Mouse (Mus musculus) intestine, postnatal 0 days (tissue): Measurements from ENCODE around the gene Kat6b. TPM values are rescaled to one million over a fixed set of nuclear protein-coding genes. Genes with fewer than 3 reads are reported as not detected.
A peak's percentile ranks its signal among the peaks of the same experiment; 100 is the strongest.

Experiments
- ATAC-seq: fragments of 200-750 bp; cut with Nextera tagmentation; 2 replicates; pipeline ENCODE4 v1.8.0; 2017; ENCODE audit warnings: mild to moderate bottlenecking, moderate TSS enrichment, moderate library complexity
- H3K27ac ChIP-seq: fragments of 300-500 bp; sonication (generic); 2 replicates; pipeline ENCODE4 v1.5.1; 2014; ENCODE audit warnings: mild to moderate bottlenecking, low read depth, low read length, moderate library complexity
- H3K27me3 ChIP-seq: fragments of 300-500 bp; sonication (generic); replicated peaks from 2 replicates; pipeline ENCODE4 v1.6.1; 2014; ENCODE audit warnings: low read length, mixed read lengths; ENCODE audit not compliant: control insufficient read depth, insufficient read depth
- H3K36me3 ChIP-seq: fragments of 300-500 bp; sonication (generic); 2 replicates; pipeline ENCODE4 v1.6.1; 2014; ENCODE audit warnings: mild to moderate bottlenecking, moderate library complexity; ENCODE audit not compliant: control insufficient read depth, insufficient read depth
- H3K4me1 ChIP-seq: fragments of 300-500 bp; sonication (generic); replicated peaks from 2 replicates; pipeline ENCODE4 v1.6.1; 2014; ENCODE audit warnings: antibody characterized with exemption, low read length, mixed read lengths; ENCODE audit not compliant: control insufficient read depth, insufficient read depth
- H3K4me2 ChIP-seq: fragments of 300-500 bp; sonication (generic); replicated peaks from 2 replicates; pipeline ENCODE4 v1.6.1; 2014; ENCODE audit warnings: low read depth, mild to moderate bottlenecking, moderate library complexity
- H3K4me3 ChIP-seq: fragments of 300-500 bp; sonication (generic); 2 replicates; pipeline ENCODE4 v1.5.1; 2014; ENCODE audit warnings: low read depth, low read length
- H3K9ac ChIP-seq: fragments of 300-500 bp; sonication (generic); 2 replicates; pipeline ENCODE4 v1.6.1; 2014; ENCODE audit warnings: mild to moderate bottlenecking, low read depth, low read length
- H3K9me3 ChIP-seq: fragments of 300-500 bp; sonication (generic); 2 replicates; pipeline ENCODE4 v1.6.1; 2016; ENCODE audit warnings: mixed run types; ENCODE audit not compliant: control insufficient read depth
- CTCF ChIP-seq: sonication (generic); IDR thresholded peaks from 2 replicates; pipeline ENCODE4 v1.5.1; 2016; ENCODE audit warnings: low read depth, mild to moderate bottlenecking, control low read depth, antibody characterized with exemption, moderate library complexity
- WGBS: fragments of 180-500 bp; shearing (Covaris S2); extraction: QIAGEN DNeasy Blood & Tissue Kit; methylation state at CpG from one replicate; pipeline ENCODE4 v1.1.7; 2014; 5-methylcytosine and 5-hydroxymethylcytosine counted together
- polyA plus RNA-seq: library from polyadenylated mRNA; unstranded; fragments of >200 nt; fragmentation: Nextera tagmentation; extraction: Ambion mirVana; gene quantifications from 2 replicates; pipeline ENCODE4 v1.2.1, GENCODE M21; 2015

Gene Kat6b
- polyA plus RNA-seq, 1 experiment from 2014 or later: 4.8 TPM

DNA sequence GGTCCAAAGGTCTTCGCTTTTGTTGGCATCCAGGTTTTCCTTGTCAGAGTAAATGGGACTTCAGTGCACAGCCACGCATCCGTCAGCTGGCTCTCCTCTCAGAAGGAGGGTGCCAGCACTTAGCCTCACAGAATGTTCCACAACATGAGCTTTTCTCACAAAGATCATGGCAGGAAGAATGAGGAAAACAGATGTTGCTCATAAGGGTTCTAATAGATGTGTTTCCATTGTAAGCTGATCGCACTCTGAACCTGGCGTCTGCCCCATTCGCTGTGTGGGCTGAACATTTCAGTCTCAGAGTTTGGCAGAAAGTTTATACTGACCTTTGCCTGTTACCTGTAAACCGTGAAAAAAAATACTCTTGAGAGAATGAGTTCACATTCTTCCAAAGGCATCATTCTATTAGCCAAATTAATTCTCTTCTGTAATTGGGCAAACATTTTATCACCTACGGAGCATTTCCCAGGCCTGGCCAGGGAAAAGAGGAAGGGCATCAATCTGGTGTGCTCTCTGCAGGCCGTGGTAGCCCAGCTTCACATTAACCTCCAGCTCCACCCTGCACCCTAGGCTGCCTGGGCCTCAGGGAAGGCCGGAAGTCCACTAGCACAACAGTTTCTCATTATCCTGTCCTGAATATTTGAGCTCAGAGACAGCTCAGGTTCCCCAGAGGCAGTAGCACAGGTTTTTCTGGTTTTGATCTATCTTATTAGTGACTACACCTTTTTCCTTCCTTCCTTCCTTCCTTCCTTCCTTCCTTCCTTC lies 39.3 kb upstream of the Kat6b start:
- Histone ChIP-seq H3K9ac (no peak overlapping the region), H3K4me3 (no peak overlapping the region), H3K4me1 (0 out of 2 replicates have a peak, but pooled peaks cover 4% of the 10 kb centered on the region), H3K9me3 (no peaks in the 10 kb centered on the region), H3K27ac (no peak overlapping the region), H3K4me2 (no peak overlapping the region), H3K27me3 (no peaks in the 10 kb centered on the region), H3K36me3 (no peaks in the 10 kb centered on the region)
- TF ChIP-seq CTCF: no peak
- WGBS: 56% methylated on average over 10 of the region's 10 CpGs
- ATAC-seq: no peak

DNA sequence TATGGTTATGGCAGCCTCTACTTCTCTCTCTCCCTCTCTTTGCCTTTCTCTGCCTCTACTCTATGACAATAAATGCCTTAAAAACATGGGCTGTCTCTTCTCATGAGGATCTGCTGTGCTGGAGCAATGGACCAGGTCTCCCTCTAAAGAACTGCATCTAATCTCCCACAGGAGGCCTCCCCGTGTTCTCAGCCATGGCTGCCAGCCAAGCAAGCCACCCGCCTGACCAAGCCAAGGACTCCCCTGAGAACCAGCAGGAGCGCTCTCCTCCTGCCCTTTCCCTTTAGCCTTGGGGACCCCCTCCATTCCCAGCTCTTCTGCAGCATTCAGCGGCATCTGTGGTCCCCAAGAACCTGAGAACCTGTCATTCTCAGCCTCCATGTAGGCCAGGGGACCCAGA lies 28.7 kb upstream of the Kat6b start:
- Histone ChIP-seq H3K4me2 (no peak overlapping the region), H3K9ac (no peak overlapping the region), H3K27ac (no peak overlapping the region), H3K27me3 (no peaks in the 10 kb centered on the region), H3K9me3 (no peaks in the 10 kb centered on the region), H3K4me3 (no peak overlapping the region), H3K4me1 (0 out of 2 replicates have a peak, but pooled peaks cover 5% of the 10 kb centered on the region), H3K36me3 (peaks cover 6% of the 10 kb centered on the region; the same call in 1 of the 2 replicates)
- no peak for ATAC-seq
- WGBS: 73% methylated on average over 4 of the region's 4 CpGs
- TF ChIP-seq CTCF: no peak

DNA sequence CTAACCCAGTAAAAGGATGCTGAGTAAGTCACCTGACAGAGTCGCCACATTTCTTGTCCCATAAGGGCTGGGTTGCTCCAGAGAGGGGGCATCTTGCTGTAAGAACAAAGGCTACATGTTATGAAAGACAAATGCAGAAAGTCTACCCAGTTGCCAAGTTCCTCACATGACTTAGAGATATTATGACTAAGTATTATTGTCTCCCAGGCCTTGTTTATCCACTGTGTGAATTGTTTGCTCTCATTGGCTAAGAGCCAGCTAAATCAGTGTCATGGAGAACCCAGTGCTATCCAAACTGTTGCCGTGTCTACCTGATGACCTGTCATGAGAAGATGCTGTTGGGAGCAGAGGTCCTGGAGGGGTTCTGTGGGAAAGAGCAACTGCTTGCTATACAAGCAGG lies 27.3 kb upstream of the Kat6b start:
- Histone ChIP-seq H3K9me3 (no peaks in the 10 kb centered on the region), H3K27ac (no peak overlapping the region), H3K4me1 (0 out of 2 replicates have a peak, but pooled peaks cover 5% of the 10 kb centered on the region), H3K36me3 (0 out of 2 replicates have a peak, but pooled peaks cover 6% of the 10 kb centered on the region), H3K9ac (no peak overlapping the region), H3K4me2 (no peak overlapping the region), H3K4me3 (no peak overlapping the region), H3K27me3 (no peaks in the 10 kb centered on the region)
- ATAC-seq: no peak
- 58% methylated on average over 2 of the region's 2 CpGs for WGBS
- no peak for TF ChIP-seq CTCF

DNA sequence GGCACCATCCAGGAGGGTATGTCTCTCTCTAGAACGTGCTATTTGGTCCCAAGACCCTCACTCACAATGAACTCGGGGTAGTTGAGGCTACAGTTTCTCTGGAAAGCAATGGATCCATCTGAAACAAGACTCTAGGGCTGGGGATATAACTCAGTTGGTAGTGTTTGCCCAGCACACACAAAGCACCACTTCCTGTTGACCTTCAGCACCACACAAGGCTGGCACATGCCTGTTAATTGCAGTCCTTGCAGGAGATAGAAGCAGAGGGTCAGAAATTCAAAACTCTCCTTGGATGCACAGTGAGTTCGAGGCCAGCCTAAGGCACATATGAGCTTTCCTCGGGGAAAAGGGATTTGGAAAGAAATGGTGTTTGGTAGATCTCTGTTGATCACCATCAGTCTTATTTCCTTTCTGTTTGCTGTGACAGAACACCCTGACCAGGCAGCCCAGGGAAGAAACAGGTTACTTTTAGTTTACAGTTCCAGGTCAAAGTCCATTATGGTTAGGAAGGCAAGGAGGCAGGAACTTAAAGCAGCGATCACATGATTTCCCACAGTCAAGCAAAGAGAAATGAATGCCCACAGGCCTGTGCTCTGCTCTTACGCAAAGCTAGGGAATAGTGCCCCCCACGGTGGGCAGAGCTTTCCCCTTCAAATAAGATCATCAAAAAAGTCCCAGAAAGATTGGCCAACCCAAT lies 25.4 kb upstream of the Kat6b start:
- Histone ChIP-seq H3K27ac (peak overlapping the region; percentile 46; the same call in 1 of the 2 replicates), H3K27me3 (no peaks in the 10 kb centered on the region), H3K4me2 (no peak overlapping the region), H3K4me3 (no peak overlapping the region), H3K9me3 (no peaks in the 10 kb centered on the region), H3K9ac (no peak overlapping the region), H3K4me1 (0 out of 2 replicates have a peak, but pooled peaks cover 5% of the 10 kb centered on the region), H3K36me3 (0 out of 2 replicates have a peak, but pooled peaks cover 1% of the 10 kb centered on the region)
- TF ChIP-seq CTCF: no peak
- WGBS: 72% methylated on average over 7 of the region's 7 CpGs
- ATAC-seq: peak; percentile 80

DNA sequence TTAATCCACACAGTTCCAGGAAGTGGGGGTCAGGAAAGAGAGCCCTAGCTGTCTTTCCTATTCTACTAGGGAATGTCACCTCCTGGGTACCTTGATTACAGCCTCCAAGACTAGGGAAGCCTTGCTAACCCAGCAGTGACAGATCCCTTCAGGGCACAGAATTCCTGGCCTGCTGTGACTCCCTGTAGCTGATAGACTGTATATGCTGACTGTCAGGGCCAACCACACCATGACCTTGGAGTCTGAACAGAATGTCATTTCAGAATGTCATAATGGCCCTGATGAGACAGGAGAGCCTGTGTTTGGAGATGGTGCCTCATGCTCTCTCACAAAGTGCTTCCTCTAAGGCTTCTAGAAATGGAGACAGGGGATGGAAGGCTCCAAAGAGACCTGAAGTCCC lies 24.7 kb upstream of the Kat6b start:
- H3K27ac ChIP-seq: no peak overlapping the region

DNA sequence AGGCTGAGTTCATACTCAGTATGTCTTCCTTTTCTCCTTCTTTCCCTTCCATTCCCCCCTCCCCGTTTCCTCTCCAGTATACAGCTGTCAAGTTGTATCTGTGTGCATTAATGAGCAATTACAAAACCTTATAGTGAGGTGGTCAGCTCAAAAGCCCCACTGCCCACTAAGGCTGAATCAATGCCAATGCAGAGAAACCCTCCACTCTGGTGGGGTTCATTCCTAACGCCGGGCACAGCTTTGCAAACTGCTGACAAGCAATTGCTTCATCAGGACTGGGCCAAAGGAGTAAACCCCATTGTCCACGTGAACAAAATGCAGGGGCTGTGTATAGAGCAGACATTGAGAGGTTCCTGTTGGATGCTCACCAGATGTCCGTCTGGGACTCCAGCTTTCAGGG lies 23.4 kb upstream of the Kat6b start:
- ATAC-seq: no peak
- H3K36me3 ChIP-seq: no peaks in the 10 kb centered on the region
- H3K9ac ChIP-seq: no peak overlapping the region
- 87% methylated on average over 5 of the region's 5 CpGs for WGBS
- H3K9me3 ChIP-seq: no peaks in the 10 kb centered on the region
- H3K4me1 ChIP-seq: 0 out of 2 replicates have a peak, but pooled peaks cover 5% of the 10 kb centered on the region
- H3K27ac ChIP-seq: no peak overlapping the region
- no peaks in the 10 kb centered on the region for H3K27me3 ChIP-seq
- no peak for TF ChIP-seq CTCF
- H3K4me3 ChIP-seq: no peak overlapping the region
- H3K4me2 ChIP-seq: no peak overlapping the region

More for the DNA sequence above, 24.7 kb upstream of the Kat6b start:
- ATAC-seq: no peak
- H3K9ac ChIP-seq: no peak overlapping the region
- no peak overlapping the region for H3K4me2 ChIP-seq
- no peak for TF ChIP-seq CTCF
- 0 out of 2 replicates have a peak, but pooled peaks cover 5% of the 10 kb centered on the region for H3K4me1 ChIP-seq
- H3K27me3 ChIP-seq: no peaks in the 10 kb centered on the region
- H3K9me3 ChIP-seq: no peaks in the 10 kb centered on the region
- H3K4me3 ChIP-seq: no peak overlapping the region
- H3K36me3 ChIP-seq: no peaks in the 10 kb centered on the region
